Mouse (Mus musculus) thymus, postnatal 4 days (tissue): Measurements from ENCODE around the gene Cetn3.

Experiments used
- DNase-seq: peaks from one replicate; pipeline ENCODE4 v3.0.0; 2021

Cetn3 gene

GRCm38 (mm10) chr13:81824576-81825330 lies 41.9 kb downstream of the Cetn3 start:
- no peak for DNase-seq

DNA sequence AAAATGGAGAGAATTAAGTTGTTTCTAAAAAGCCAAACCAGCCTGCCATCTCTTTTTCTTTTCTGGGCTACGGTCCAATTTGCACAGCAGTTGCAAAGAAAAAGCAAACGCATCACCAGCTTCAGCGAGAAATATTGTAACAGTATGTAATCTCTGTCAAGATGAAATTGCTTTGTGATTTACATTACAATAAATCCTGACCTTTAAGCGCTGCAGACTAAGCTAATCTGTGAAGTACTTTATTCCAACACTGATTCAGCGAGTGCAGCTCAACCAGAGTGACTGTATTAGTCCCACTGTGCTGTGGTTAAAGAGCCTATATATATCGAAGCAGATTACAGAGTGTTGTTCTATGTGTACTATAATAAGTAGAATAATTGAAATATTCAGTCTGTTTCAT lies 45.6 kb downstream of the Cetn3 start:
- no peak for DNase-seq

- no peak for DNase-seq
Measured at GRCm38 (mm10) chr13:81831838-81832237, 49.0 kb downstream of the Cetn3 start.

DNA sequence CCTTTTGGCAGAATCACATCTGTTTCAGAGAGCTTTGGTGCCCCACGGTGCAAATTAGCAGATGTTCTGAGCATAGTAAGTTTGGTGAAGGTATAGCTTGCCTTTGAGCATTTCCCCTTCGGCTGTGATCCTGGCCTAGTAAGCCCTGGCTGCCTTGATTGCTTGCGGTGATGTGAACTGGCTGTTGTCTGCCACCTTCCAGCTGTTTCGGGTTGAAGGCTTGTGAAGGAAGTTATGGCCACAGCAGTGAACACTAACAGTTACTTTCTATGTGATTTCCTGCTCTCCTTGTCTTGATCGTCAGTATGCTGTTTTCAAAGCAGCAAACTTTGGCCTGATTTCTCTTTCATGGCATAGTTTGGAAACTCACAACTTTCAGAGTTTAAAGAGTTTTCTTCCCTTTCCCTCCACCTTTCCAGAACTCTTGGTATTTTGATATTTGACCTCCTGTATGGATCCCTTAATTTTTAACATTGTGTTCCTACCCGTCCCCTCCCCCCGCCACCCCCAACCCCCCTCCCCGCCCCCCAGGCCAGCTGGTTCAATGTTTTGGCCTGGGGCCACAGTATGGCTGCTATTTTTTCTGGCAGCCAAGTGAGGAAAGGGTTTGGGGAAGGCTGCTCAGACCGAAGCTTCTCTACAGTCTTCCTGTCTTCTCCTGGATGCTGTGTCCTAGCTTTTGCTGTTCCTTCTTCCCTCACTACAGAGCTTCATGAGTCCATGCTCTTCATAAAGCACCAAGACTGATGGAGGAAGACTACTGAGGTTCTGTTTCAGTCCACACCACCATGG lies 53.7 kb downstream of the Cetn3 start:
- no peak for DNase-seq

GRCm38 (mm10) chr13:81838016-81838415 lies 55.1 kb downstream of the Cetn3 start:
- no peak for DNase-seq

DNA sequence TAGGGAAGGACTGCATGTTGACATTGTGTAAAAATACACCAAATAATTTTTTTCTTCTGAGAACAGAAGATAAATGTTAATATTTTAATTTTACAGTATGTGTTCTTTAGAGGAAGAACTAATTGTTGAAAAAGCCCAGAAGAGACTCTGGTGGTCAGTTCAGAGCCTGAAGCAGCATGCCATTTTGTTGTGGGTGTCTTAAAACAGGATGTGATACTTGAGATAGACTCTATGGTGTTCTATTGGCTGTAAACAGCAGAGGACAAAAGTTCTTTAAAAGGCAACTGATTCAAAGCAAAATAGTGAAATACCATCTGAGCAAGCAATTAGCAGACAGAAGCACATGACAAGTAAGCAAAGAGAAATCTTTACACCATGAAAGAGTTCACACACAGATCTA lies 56.1 kb downstream of the Cetn3 start:
- no peak for DNase-seq

DNA sequence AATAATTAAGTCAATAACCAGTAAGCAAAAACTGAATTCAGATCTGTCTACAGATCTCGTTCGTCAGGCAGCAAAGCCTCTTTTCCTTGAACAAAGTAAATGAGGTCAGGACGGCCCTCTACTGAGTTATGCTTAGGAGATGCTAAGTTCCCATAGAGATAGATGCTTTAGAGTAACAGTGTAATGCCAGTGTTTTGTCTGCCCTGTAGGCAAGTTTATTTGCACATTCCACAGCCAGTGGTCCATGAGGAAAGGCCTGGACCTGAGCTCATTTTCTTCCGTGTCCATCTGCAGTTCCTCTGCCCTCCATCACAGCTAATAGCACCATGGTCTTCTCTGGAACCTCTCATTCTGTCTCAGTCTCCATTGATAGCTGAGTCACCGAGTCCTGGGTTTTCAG lies 57.4 kb downstream of the Cetn3 start:
- DNase-seq: no peak

DNA sequence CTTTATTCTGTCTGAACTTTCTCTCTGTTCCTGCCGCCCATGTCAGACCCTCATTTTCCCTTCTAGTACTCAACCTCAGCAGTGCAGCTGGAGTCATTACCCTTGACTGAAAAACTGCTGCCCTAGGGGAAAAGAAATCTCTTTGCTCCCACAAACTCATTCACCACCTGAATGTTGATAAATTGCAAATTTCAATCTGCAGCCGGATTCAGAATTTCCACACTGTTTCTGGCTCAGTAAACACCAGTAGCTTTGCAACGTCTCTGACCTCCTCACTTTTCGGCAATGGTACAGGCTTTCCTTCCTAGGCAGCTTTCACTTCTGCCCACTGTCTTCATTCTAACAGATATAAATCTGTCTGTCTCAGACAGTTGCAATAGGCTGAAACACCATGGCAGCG lies 57.8 kb downstream of the Cetn3 start:
- DNase-seq: no peak

GRCm38 (mm10) chr13:81842278-81842677 lies 59.4 kb downstream of the Cetn3 start:
- DNase-seq: no peak
